Mouse (Mus musculus) brain, embryonic 14.5 days (tissue): ENCODE measurements around the gene Olfr1393. TPM values are rescaled to one million over a fixed set of nuclear protein-coding genes. Genes with fewer than 3 reads are reported as not detected.

Experiments
- DNase-seq: peaks from one replicate; pipeline ENCODE4 v3.0.0-alpha.2; 2011; ENCODE audit warnings: low read depth
- CTCF ChIP-seq: fragments of 200-500 bp; IDR thresholded peaks from 2 replicates; pipeline ENCODE4 v1.5.1; 2012; ENCODE audit warnings: inconsistent platforms, mild to moderate bottlenecking, moderate library complexity, borderline replicate concordance; ENCODE audit not compliant: insufficient read depth, insufficient read length; ENCODE audit errors: extremely low read depth
- POLR2A ChIP-seq: fragments of 200-500 bp; IDR thresholded peaks from 2 replicates; pipeline ENCODE4 v1.6.1; 2012; ENCODE audit warnings: mild to moderate bottlenecking, inconsistent platforms, borderline replicate concordance; ENCODE audit not compliant: poor library complexity, insufficient read depth, insufficient read length, severe bottlenecking; ENCODE audit errors: extremely low read depth
- polyA plus RNA-seq: library from polyadenylated mRNA; depleted of rRNA; stranded (reverse); fragments of >200 nt; gene quantifications from 2 replicates; pipeline ENCODE4 v1.2.3, GENCODE M21; 2012

Gene Olfr1393
- polyA plus RNA-seq, 1 experiment: 0.19 TPM

DNA sequence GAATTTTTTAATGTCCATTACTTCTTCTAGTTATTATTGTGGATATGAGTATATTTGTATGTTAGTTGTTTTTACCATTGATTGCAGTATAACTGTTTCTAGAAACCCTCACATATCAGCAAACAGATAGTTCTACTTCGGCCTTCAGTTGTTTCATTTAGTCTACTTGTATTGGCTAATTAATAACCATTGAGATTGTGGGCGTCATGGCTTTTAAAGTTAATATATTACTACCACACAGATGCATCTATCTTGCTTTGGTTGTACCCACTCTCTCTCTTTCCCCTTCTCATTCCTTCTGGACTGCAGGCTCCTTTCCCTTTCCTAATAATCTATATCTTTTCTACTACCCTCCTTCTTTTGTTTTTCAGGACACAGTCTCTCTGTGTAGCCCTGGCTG is 18.8 kb upstream of the Olfr1393 start:
- DNase-seq: no peak
- TF ChIP-seq CTCF: no peak
- TF ChIP-seq POLR2A: no peak

DNA sequence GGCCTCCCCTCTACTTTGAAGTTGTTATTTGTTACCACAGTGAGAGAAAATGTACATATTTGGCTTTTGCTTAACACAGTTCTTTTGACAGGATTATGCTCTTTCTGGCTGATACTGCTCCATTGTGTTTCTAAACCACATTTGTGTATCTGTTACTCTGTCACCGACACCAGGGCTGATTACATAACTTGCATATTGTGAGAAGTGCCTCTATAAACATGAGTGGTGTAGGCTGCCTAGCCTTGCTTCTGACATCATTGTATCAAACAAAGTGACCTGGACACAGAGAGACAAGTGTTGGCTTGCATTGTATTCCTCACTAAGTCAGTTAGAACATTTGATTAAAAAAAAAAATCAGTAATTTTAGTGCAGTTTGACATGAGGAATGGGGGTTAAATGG is 18.3 kb upstream of the Olfr1393 start:
- DNase-seq: no peak
- TF ChIP-seq CTCF (no peak), POLR2A (no peak)

DNA sequence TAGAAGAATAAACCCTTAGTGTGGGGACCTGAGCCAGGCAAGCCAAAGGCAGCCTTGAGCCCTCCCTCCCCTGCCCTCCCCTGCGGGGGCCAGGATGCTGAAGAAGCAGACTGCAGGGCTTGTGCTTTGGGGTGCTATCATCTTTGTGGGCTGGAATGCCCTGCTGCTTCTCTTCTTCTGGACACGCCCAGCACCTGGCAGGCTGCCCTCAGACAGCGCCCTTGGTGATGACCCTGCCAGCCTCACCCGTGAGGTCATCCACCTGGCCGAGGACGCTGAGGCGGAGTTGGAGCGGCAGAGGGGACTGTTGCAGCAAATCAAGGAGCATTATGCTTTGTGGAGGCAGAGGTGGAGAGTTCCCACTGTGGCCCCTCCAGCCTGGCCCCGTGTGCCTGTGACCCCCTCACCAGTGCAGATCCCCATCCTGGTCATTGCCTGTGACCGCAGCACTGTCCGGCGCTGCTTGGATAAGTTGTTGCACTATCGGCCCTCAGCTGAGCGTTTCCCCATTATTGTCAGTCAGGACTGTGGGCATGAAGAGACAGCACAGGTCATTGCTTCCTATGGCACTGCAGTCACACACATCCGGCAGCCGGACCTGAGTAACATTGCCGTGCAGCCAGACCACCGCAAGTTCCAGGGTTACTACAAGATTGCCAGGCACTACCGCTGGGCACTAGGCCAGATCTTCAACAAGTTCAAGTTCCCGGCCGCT is 17.3 kb upstream of the Olfr1393 start:
- TF ChIP-seq POLR2A (no peak), CTCF (no peak)
- no peak for DNase-seq

- no peak for DNase-seq
- TF ChIP-seq CTCF: no peak
- TF ChIP-seq POLR2A: no peak
Observed at GRCm38 (mm10) chr11:49261313-49261855, 16.7 kb upstream of the Olfr1393 start.

GRCm38 (mm10) chr11:49262286-49262685 is 15.8 kb upstream of the Olfr1393 start:
- TF ChIP-seq CTCF (no peak), POLR2A (no peak)
- DNase-seq: no peak

DNA sequence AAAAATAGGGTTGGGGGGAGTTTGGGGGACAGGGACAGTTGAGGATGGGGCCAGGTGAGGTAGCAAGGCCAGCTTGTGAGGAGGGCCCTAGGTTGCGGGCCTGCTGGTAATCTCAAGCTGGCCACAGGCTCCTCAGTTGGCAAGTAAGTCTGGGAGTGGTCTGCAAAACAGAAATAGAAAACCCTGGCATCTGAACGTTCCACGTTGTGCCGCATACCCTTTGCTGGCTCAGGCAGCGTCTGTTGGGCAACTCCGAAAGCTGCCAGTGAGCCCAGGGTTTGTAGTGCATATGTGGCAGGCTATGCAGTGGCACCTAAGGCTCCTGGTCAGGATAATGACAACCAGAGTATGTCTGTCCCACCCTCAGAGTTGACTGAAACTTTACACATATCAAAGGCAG is 15.0 kb upstream of the Olfr1393 start:
- no peak for DNase-seq
- TF ChIP-seq POLR2A (no peak), CTCF (no peak)

GRCm38 (mm10) chr11:49264081-49264480 is 14.0 kb upstream of the Olfr1393 start:
- DNase-seq: no peak
- TF ChIP-seq CTCF: no peak

DNA sequence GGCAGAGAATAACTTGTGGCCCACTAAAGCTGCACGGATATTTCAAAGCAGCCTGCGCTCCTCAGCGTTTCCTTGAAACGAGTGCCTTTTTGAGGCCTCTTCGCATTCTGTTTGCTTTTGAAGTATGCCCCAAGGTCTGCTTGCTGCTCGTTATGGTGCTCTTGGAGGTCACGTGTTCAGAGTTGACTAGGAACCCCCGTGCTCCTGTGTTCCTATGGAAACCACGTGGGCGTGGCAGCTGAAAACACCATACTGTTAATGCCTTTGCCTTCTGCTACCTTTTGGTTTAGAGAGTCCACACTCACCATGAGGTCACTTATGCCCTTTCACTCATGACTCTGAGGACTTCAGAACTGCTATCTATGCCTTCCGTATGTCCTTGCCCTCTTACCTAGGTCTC is 13.5 kb upstream of the Olfr1393 start:
- TF ChIP-seq POLR2A (no peak), CTCF (no peak)
- DNase-seq: no peak

- no peak for TF ChIP-seq CTCF
- no peak for TF ChIP-seq POLR2A
- no peak for DNase-seq
Observed at GRCm38 (mm10) chr11:49265101-49265500, 13.0 kb upstream of the Olfr1393 start.

- no peak for TF ChIP-seq POLR2A
- TF ChIP-seq CTCF: no peak
- no peak for DNase-seq
Observed at GRCm38 (mm10) chr11:49266671-49267070, 11.4 kb upstream of the Olfr1393 start.

DNA sequence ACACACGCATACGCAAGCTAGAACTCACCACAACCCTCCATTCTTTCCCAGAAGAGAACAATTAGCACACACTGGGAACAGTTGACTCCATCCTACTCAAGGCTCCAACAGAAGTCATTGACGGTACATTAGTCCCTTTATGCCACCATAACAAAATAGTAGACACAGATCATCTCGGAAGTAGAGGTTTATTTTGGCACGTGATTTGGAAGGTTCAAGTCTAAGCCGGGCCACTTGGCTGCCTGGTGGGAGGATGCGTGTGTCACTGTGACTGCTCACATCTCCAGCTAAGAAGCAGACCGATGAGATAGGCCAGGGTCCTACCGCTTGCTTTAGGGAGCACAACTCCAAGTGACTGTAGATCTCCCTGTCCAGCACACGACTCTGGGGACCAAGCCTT is 10.8 kb upstream of the Olfr1393 start:
- DNase-seq: no peak
- TF ChIP-seq CTCF (no peak), POLR2A (no peak)

DNA sequence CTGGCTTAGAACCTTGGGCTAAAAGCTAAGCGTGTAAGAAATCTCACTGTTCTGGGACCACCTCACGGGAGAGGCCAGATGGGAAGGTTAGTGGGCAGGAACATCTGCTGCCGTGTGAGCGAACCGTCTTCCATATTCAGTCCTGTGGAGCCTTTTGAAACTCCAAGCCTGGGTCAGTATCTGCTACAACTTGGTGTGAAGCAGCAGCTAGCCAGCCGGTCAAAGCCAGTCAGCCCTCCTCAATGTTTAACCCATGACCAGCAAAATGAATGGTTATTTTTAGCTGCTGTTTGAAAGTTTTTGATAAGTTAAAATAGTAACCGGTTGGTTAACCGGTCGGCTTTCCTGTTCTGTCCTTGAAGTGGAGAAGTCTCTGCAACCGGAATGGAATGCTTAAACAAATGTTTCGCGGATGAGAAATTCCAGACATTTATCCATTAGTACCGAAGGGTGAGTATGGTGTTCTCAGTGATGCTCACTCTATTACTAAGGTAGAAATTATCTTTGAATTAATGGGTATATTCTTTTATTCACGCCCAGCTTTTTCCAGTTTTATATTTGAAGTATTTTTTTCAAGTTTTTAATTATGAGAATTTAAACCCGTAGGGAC is 10.0 kb upstream of the Olfr1393 start:
- no peak for DNase-seq
- no peak for TF ChIP-seq POLR2A
- no peak for TF ChIP-seq CTCF
